Mouse (Mus musculus) macrophage (primary cell): ENCODE data around the gene Trnt1. TPM values are rescaled to one million over a fixed set of nuclear protein-coding genes. Genes with fewer than 3 reads are reported as not detected.

Experiments
- H3K27ac ChIP-seq: fragments of 350-480 bp; formaldehyde crosslinking; 2 replicates; pipeline ENCODE4 v1.9.0; 2021
- H3K36me3 ChIP-seq: fragments of 350-480 bp; formaldehyde crosslinking; 2 replicates; pipeline ENCODE4 v1.9.0; 2021; ENCODE audit errors: inconsistent target
- H3K4me3 ChIP-seq: fragments of 350-480 bp; formaldehyde crosslinking; 2 replicates; pipeline ENCODE4 v1.9.0; 2021; ENCODE audit errors: inconsistent target
- H3K79me2 ChIP-seq: fragments of 350-480 bp; formaldehyde crosslinking; 2 replicates; pipeline ENCODE4 v1.9.0; 2021; ENCODE audit errors: inconsistent target
- WGBS: methylation state at CpG from one replicate; pipeline ENCODE4 v1.1.7; 2026; ENCODE audit warnings: inconsistent platforms; ENCODE audit not compliant: missing documents; 5-methylcytosine and 5-hydroxymethylcytosine counted together
- polyA plus RNA-seq: library from polyadenylated mRNA; stranded (reverse); fragments of 250-400 nt; gene quantifications from 3 replicates; pipeline ENCODE4 v1.2.4, GENCODE M21; 2018; ENCODE audit warnings: inconsistent platforms

Trnt1 gene
- polyA plus RNA-seq, 1 experiment from 2014 or later, result 35.6 TPM

DNA sequence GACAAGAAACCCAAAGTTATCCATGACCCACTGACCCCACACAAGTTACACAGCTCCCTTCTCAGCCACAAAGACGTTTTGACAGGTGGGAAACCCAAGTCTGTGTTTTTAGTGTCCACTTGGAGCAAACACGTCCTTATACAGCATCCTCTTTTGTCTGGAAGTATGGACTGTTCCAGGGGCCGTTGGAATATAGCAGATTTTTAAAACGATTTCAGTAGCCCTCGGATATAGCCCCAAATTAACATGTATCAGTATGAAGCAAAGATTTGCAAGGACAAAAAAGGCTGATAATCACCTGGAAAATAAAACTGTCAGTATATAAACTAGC, 31.3 kb downstream of the Trnt1 start:
- Histone ChIP-seq H3K79me2 (peaks cover 45% of the 10 kb centered on the region), H3K27ac (no peak overlapping the region), H3K4me3 (no peak overlapping the region), H3K36me3 (no peaks in the 10 kb centered on the region)
- 60% methylated on average over 5 of the region's 5 CpGs for WGBS

GRCm38 (mm10) chr6:106804904-106805303, 36.0 kb downstream of the Trnt1 start:
- 26% methylated on average over 2 of the region's 2 CpGs for WGBS
- no peaks in the 10 kb centered on the region for H3K36me3 ChIP-seq
- H3K4me3 ChIP-seq, result no peak overlapping the region
- H3K79me2 ChIP-seq, result no peaks in the 10 kb centered on the region
- no peak overlapping the region for H3K27ac ChIP-seq

DNA sequence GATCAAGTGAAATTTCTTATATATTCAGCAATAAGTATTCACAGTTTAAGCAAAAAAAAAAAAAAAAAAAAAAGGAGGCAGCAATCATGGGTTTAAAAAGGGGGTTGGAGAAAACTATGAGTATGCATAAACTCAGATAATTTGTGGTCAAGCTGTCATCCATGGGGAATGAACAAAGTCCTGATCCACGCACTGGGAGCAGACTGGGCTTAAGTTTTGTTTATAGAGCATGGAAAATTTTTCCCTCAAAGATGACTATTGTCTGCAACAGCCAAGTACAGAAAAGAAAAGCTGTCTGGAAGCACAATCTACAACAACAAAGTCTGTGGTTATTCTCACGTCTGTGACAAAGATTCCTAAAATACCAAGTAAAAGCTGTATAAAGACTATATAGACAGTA, 40.2 kb downstream of the Trnt1 start:
- H3K79me2 ChIP-seq, result no peaks in the 10 kb centered on the region
- no peak overlapping the region for H3K27ac ChIP-seq
- 65% methylated on average over 2 of the region's 2 CpGs for WGBS
- no peak overlapping the region for H3K4me3 ChIP-seq
- H3K36me3 ChIP-seq, result no peaks in the 10 kb centered on the region

- Histone ChIP-seq H3K27ac (no peak overlapping the region), H3K36me3 (no peaks in the 10 kb centered on the region), H3K79me2 (no peaks in the 10 kb centered on the region), H3K4me3 (no peak overlapping the region)
- 94% methylated on average over 3 of the region's 3 CpGs for WGBS
These were observed 41.8 kb downstream of the Trnt1 start for GRCm38 (mm10) chr6:106810686-106811085.

- Histone ChIP-seq H3K27ac (no peak overlapping the region), H3K79me2 (no peaks in the 10 kb centered on the region), H3K4me3 (no peak overlapping the region), H3K36me3 (no peaks in the 10 kb centered on the region)
These were observed 50.3 kb downstream of the Trnt1 start for GRCm38 (mm10) chr6:106819246-106819645.

- Histone ChIP-seq H3K79me2 (no peaks in the 10 kb centered on the region), H3K27ac (no peak overlapping the region), H3K4me3 (no peak overlapping the region), H3K36me3 (no peaks in the 10 kb centered on the region)
- 55% methylated on average over 3 of the region's 3 CpGs for WGBS
These were observed 51.0 kb downstream of the Trnt1 start for GRCm38 (mm10) chr6:106819906-106820305.

- H3K4me3 ChIP-seq, result no peak overlapping the region
- no peaks in the 10 kb centered on the region for H3K36me3 ChIP-seq
- no peaks in the 10 kb centered on the region for H3K79me2 ChIP-seq
- no peak overlapping the region for H3K27ac ChIP-seq
These were observed 51.6 kb downstream of the Trnt1 start for GRCm38 (mm10) chr6:106820566-106820965.

DNA sequence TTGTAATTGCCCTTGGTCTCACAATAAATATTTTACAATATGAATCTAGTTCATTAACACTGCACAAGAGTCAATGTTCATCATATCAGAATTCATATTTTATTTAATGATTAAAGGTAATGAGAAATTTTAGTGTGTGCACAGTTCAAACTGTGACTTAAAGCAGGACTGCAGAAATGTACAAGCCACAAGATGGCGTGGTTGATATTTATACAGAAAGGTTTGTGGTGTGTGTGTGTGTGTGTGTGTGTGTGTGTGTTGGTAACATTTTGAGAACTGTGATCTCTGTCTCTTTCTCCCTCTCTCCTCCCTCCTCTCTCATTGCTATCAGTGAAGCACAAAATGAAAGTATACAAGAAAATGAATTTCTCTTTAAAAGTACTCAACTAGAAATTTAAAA, 53.4 kb downstream of the Trnt1 start:
- Histone ChIP-seq H3K27ac (no peak overlapping the region), H3K4me3 (no peak overlapping the region), H3K36me3 (no peaks in the 10 kb centered on the region), H3K79me2 (no peaks in the 10 kb centered on the region)
- 25% methylated on average over 1 of the region's 1 CpGs for WGBS

Other genes starting within 250 kb of the Trnt1 start
- gene Il5ra, start 20.1 kb upstream of the Trnt1 start, polyA plus RNA-seq, result 0.03 TPM in 1 of 3 replicates, not detected in the others
- gene Crbn, start 31.0 kb downstream of the Trnt1 start, polyA plus RNA-seq, result 26.2 to 32.2 TPM (median 26.6 TPM) in 3 replicates